In the genomic region with DNA sequence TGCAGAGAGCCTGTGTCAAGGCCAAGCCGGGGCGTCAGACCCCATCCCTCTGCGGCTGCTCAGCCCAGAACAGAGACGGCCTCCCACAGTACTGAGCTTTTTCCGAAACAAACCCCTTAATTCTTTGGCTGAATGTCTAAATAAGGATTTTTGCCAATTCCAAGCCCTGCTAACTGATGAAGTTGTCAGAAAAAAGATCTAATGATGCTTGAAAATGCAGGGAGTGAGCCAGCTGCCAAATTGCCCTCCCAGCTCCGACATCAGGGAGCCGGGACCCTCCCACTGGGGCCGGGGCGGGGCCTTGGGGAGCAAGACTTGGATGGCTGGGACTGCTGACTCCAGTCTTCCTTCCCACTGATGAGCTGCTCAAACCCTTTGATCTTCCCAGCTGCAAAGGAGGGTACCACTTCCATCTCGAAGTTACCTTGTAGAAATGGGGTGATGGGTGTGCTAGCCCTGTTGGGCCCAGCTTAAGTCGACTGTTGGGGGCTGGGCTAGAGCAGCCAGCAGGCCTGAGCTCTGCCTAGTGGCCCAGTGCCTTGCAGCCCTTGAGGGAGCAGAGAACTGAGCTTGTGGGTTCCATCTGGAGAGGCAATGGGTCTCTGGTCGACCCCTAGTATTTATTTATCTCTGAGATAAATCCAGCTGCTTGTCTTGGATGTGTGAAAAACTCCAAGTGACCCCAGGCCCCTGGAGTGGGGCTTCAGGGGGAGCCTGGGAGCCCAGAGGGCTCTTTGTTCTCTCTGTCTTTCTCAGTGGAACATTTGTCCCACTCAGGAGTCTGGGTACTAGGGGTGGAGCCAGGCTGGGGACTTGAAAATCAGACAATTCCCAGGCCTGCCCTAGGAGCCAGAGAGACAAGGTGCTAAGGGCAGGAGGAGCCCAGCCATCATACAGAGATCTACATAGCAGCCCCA, we compare ENCODE assay signal across 9 mouse cellular contexts. TPM values are rescaled to one million over a fixed set of nuclear protein-coding genes. Genes with fewer than 3 reads are reported as not detected.
DNase-seq lines count a peak whose midpoint lies in the region; ATAC-seq lines count a peak whose summit lies in the region.
"Had no signal": no experiment of that assay in that cellular context is flagged by ENCODE, and none has a peak within 500 bp of the region (broad histone marks: within the 10 kb centered on the region; RNA-seq: fewer than 3 reads in every experiment).

No protein-coding gene starts in this region.

- H3K9ac ChIP-seq in hindbrain, embryonic 13.5 days: no peak overlapping the region
- H3K9ac ChIP-seq: liver, embryonic 13.5 days had no signal

- peaks cover 19% of the 10 kb centered on the region for H3K4me1 ChIP-seq in embryonic facial prominence, embryonic 10.5 days
- H3K4me1 ChIP-seq in hindbrain, embryonic 13.5 days (replicated peaks): peaks cover 12% of the 10 kb centered on the region
- H3K4me1 ChIP-seq: liver, embryonic 13.5 days had no signal

- H3K27ac ChIP-seq in embryonic facial prominence, embryonic 10.5 days (replicated peaks): peak overlapping the region; percentile 40; the same call in 1 of the 2 replicates
- H3K27ac ChIP-seq in hindbrain, embryonic 13.5 days: no peak overlapping the region
- H3K27ac ChIP-seq: liver, embryonic 13.5 days had no signal

- H3K36me3 ChIP-seq in embryonic facial prominence, embryonic 10.5 days (replicated peaks): no peaks in the 10 kb centered on the region
- no peaks in the 10 kb centered on the region for H3K36me3 ChIP-seq in hindbrain, embryonic 13.5 days
- H3K36me3 ChIP-seq: liver, embryonic 13.5 days had no signal

- ATAC-seq in hindbrain, embryonic 13.5 days (ENCODE audit: low FRiP score): 0 out of 2 replicates have a peak, but pooled peaks have one; percentile 59

- peak; percentile 20 to 21 for DNase-seq in layer of hippocampus, adult 18-20 months (ENCODE audit: low spot score in 2 of 2)
- DNase-seq in layer of hippocampus, adult 9-10 months (ENCODE audit: low spot score): no peak
- DNase-seq in embryonic facial prominence, embryonic 10.5 days (ENCODE audit: low spot score): peak; percentile 33
- DNase-seq in lung, postnatal 36 days: peak; percentile 74
- no peak for DNase-seq in thymus, postnatal 25 days
- DNase-seq in spleen, postnatal 36 days (ENCODE audit: low spot score in 2 of 2): no peak
- DNase-seq: liver, embryonic 13.5 days had no signal

- H3K4me3 ChIP-seq in embryonic facial prominence, embryonic 10.5 days: no peak overlapping the region
- H3K4me3 ChIP-seq in hindbrain, embryonic 13.5 days: no peak overlapping the region
- H3K4me3 ChIP-seq: liver, embryonic 13.5 days had no signal

- H3K27me3 ChIP-seq in embryonic facial prominence, embryonic 10.5 days (replicated peaks; ENCODE audit: low read depth, poor library complexity, severe bottlenecking): peaks cover 31% of the 10 kb centered on the region
- no peaks in the 10 kb centered on the region for H3K27me3 ChIP-seq in hindbrain, embryonic 13.5 days

- no peak overlapping the region for H3K4me2 ChIP-seq in hindbrain, embryonic 13.5 days
- H3K4me2 ChIP-seq: liver, embryonic 13.5 days had no signal

- H3K9me3 ChIP-seq in embryonic facial prominence, embryonic 10.5 days: no peaks in the 10 kb centered on the region
- no peaks in the 10 kb centered on the region for H3K9me3 ChIP-seq in hindbrain, embryonic 13.5 days
- H3K9me3 ChIP-seq: liver, embryonic 13.5 days had no signal

- 29% methylated on average over 12 of the region's 12 CpGs for WGBS in embryonic facial prominence, embryonic 10.5 days
- 28% methylated on average over 12 of the region's 12 CpGs for WGBS in hindbrain, embryonic 13.5 days

RNA-seq across cellular contexts. Expression of a gene that starts 19.5 kb away (rescaled TPM):
- total RNA-seq in layer of hippocampus, adult 18-20 months (2021): not detected
- polyA plus RNA-seq in embryonic facial prominence, embryonic 10.5 days (2016; fragmentation: Nextera tagmentation; extraction: Ambion mirVana): not detected in 2 replicates
- polyA plus RNA-seq in hindbrain, embryonic 13.5 days (2015; fragmentation: Nextera tagmentation; extraction: Ambion mirVana): not detected in 2 replicates
- polyA plus RNA-seq: frontal cortex, adult 2 months; liver, embryonic 13.5 days had no signal

Comparison
In these comparisons a context has a peak if more than half of its experiments do, and no peak if none do; other contexts are left out.
1. DNase-seq: peak in layer of hippocampus, adult 18-20 months (2 of 2), embryonic facial prominence, embryonic 10.5 days (single experiment) and lung, postnatal 36 days (single experiment); none in layer of hippocampus, adult 9-10 months (single experiment), thymus, postnatal 25 days (single experiment) and spleen, postnatal 36 days (0 of 2).